Mouse (Mus musculus) forebrain, embryonic 14.5 days (tissue): ENCODE measurements at regions not wholly inside any gene's neighbourhood (a gene's known extent, or its start where the extent isn't known, plus 50 kb on each side); places are given as distances from the start of the nearest gene placed in this dataset.

Experiments
- ATAC-seq: fragments of 200-750 bp; cut with Nextera tagmentation; 2 replicates; pipeline ENCODE4 v1.8.0; 2017; ENCODE audit warnings: mild to moderate bottlenecking, moderate library complexity
- DNase-seq: peaks from one replicate; pipeline ENCODE4 v3.0.0-alpha.2; 2015; ENCODE audit warnings: low spot score
- H3K27ac ChIP-seq: fragments of 300-500 bp; sonication (generic); 2 replicates; pipeline ENCODE4 v1.5.1; 2014; ENCODE audit warnings: low read depth, mild to moderate bottlenecking, control low read depth, low read length, moderate library complexity
- H3K27me3 ChIP-seq: fragments of 300-500 bp; sonication (generic); replicated peaks from 2 replicates; pipeline ENCODE4 v1.6.1; 2014; ENCODE audit warnings: low read length, control low read depth, mixed read lengths; ENCODE audit not compliant: control insufficient read depth, insufficient read depth
- H3K36me3 ChIP-seq: fragments of 300-500 bp; sonication (generic); 2 replicates; pipeline ENCODE4 v1.6.1; 2014; ENCODE audit warnings: low read length, control low read depth; ENCODE audit not compliant: control insufficient read depth, insufficient read depth
- H3K4me1 ChIP-seq: fragments of 300-500 bp; sonication (generic); 2 replicates; pipeline ENCODE4 v1.6.1; 2014; ENCODE audit warnings: antibody characterized with exemption, low read length, control low read depth; ENCODE audit not compliant: control insufficient read depth, insufficient read depth
- H3K4me2 ChIP-seq: fragments of 300-500 bp; sonication (generic); 2 replicates; pipeline ENCODE4 v1.6.1; 2014; ENCODE audit warnings: mild to moderate bottlenecking, control low read depth, low read length
- H3K4me3 ChIP-seq: fragments of 300-500 bp; sonication (generic); 2 replicates; pipeline ENCODE4 v1.5.1; 2014; ENCODE audit warnings: low read depth, low read length, control low read depth
- H3K9ac ChIP-seq: fragments of 300-500 bp; sonication (generic); 2 replicates; pipeline ENCODE4 v1.6.1; 2014; ENCODE audit warnings: mild to moderate bottlenecking, low read length, control low read depth, moderate library complexity
- H3K9me3 ChIP-seq: fragments of 300-500 bp; sonication (generic); replicated peaks from 2 replicates; pipeline ENCODE4 v1.6.1; 2016; ENCODE audit warnings: low read length, control low read depth, mixed read lengths; ENCODE audit not compliant: control insufficient read depth
- WGBS: fragments of 180-500 bp; shearing (Covaris S2); extraction: QIAGEN DNeasy Blood & Tissue Kit; methylation state at CpG from one replicate; pipeline ENCODE4 v1.1.7; 2014; 5-methylcytosine and 5-hydroxymethylcytosine counted together

- Histone ChIP-seq H3K4me2 (no peak overlapping the region), H3K36me3 (no peaks in the 10 kb centered on the region), H3K9me3 (no peaks in the 10 kb centered on the region), H3K27me3 (no peaks in the 10 kb centered on the region), H3K4me1 (no peaks in the 10 kb centered on the region), H3K9ac (no peak overlapping the region), H3K4me3 (no peak overlapping the region), H3K27ac (no peak overlapping the region)
- DNase-seq: peak; percentile 7
- WGBS: 76% methylated on average over 1 of the region's 1 CpGs
- no peak for ATAC-seq
Observed at GRCm38 (mm10) chr4:35640866-35641265, 414.9 kb upstream of the C9orf72 start.

GRCm38 (mm10) chr4:35606200-35606599 is 380.2 kb upstream of the C9orf72 start:
- Histone ChIP-seq H3K4me1 (no peaks in the 10 kb centered on the region), H3K36me3 (no peaks in the 10 kb centered on the region), H3K4me2 (no peak overlapping the region), H3K9me3 (no peaks in the 10 kb centered on the region), H3K27me3 (no peaks in the 10 kb centered on the region), H3K4me3 (no peak overlapping the region), H3K9ac (no peak overlapping the region), H3K27ac (no peak overlapping the region)
- ATAC-seq (no peak), DNase-seq (no peak)
- WGBS: 63% methylated on average over 1 of the region's 1 CpGs

- H3K36me3 ChIP-seq: no peaks in the 10 kb centered on the region
- H3K9me3 ChIP-seq: no peaks in the 10 kb centered on the region
- H3K4me2 ChIP-seq: no peak overlapping the region
- no peaks in the 10 kb centered on the region for H3K27me3 ChIP-seq
- no peak for ATAC-seq
- no peak overlapping the region for H3K27ac ChIP-seq
- 73% methylated on average over 1 of the region's 1 CpGs for WGBS
- no peak for DNase-seq
- H3K9ac ChIP-seq: no peak overlapping the region
- H3K4me3 ChIP-seq: no peak overlapping the region
- no peaks in the 10 kb centered on the region for H3K4me1 ChIP-seq
Observed at GRCm38 (mm10) chr4:35578086-35578485, 352.1 kb upstream of the C9orf72 start.

- no peak for DNase-seq
Observed at GRCm38 (mm10) chr4:35575179-35575974, 349.4 kb upstream of the C9orf72 start.

GRCm38 (mm10) chr4:35571541-35572447 is 345.8 kb upstream of the C9orf72 start:
- Histone ChIP-seq H3K4me1 (no peaks in the 10 kb centered on the region), H3K27ac (no peak overlapping the region), H3K27me3 (no peaks in the 10 kb centered on the region), H3K9me3 (no peaks in the 10 kb centered on the region), H3K9ac (no peak overlapping the region), H3K4me3 (no peak overlapping the region), H3K36me3 (no peaks in the 10 kb centered on the region), H3K4me2 (no peak overlapping the region)
- ATAC-seq (no peak), DNase-seq (peak; percentile 2)
- 46% methylated on average over 9 of the region's 9 CpGs for WGBS

More at GRCm38 (mm10) chr4:35575179-35575974, 349.4 kb upstream of the C9orf72 start:
- Histone ChIP-seq H3K9ac (no peak overlapping the region), H3K27me3 (no peaks in the 10 kb centered on the region), H3K36me3 (no peaks in the 10 kb centered on the region), H3K9me3 (no peaks in the 10 kb centered on the region), H3K4me1 (no peaks in the 10 kb centered on the region), H3K4me3 (no peak overlapping the region), H3K4me2 (no peak overlapping the region), H3K27ac (no peak overlapping the region)
- ATAC-seq: no peak
- 87% methylated on average over 11 of the region's 11 CpGs for WGBS

- H3K4me1 ChIP-seq: no peaks in the 10 kb centered on the region
- H3K27ac ChIP-seq: no peak overlapping the region
- H3K36me3 ChIP-seq: no peaks in the 10 kb centered on the region
- 46% methylated on average over 1 of the region's 1 CpGs for WGBS
- DNase-seq (peak; percentile 11), ATAC-seq (no peak)
- no peaks in the 10 kb centered on the region for H3K27me3 ChIP-seq
- H3K9ac ChIP-seq: no peak overlapping the region
- no peaks in the 10 kb centered on the region for H3K9me3 ChIP-seq
- H3K4me2 ChIP-seq: no peak overlapping the region
- H3K4me3 ChIP-seq: no peak overlapping the region
Observed at GRCm38 (mm10) chr4:35561303-35561702, 335.3 kb upstream of the C9orf72 start.

GRCm38 (mm10) chr4:35560004-35560403 is 334.0 kb upstream of the C9orf72 start:
- H3K9ac ChIP-seq: no peak overlapping the region
- no peaks in the 10 kb centered on the region for H3K9me3 ChIP-seq
- H3K36me3 ChIP-seq: no peaks in the 10 kb centered on the region
- no peak overlapping the region for H3K4me3 ChIP-seq
- H3K4me1 ChIP-seq: no peaks in the 10 kb centered on the region
- DNase-seq: no peak
- H3K4me2 ChIP-seq: no peak overlapping the region
- no peaks in the 10 kb centered on the region for H3K27me3 ChIP-seq
- no peak overlapping the region for H3K27ac ChIP-seq
- WGBS: 88% methylated on average over 2 of the region's 2 CpGs
- no peak for ATAC-seq

GRCm38 (mm10) chr4:35553309-35553708 is 327.3 kb upstream of the C9orf72 start:
- 96% methylated on average over 1 of the region's 1 CpGs for WGBS
- H3K4me2 ChIP-seq: no peak overlapping the region
- H3K9ac ChIP-seq: no peak overlapping the region
- DNase-seq (no peak), ATAC-seq (no peak)
- no peaks in the 10 kb centered on the region for H3K27me3 ChIP-seq
- no peak overlapping the region for H3K4me3 ChIP-seq
- no peaks in the 10 kb centered on the region for H3K9me3 ChIP-seq
- H3K36me3 ChIP-seq: no peaks in the 10 kb centered on the region
- no peaks in the 10 kb centered on the region for H3K4me1 ChIP-seq
- no peak overlapping the region for H3K27ac ChIP-seq

- H3K4me1 ChIP-seq: no peaks in the 10 kb centered on the region
- ATAC-seq (no peak), DNase-seq (no peak)
- H3K27ac ChIP-seq: no peak overlapping the region
- no peak overlapping the region for H3K4me3 ChIP-seq
- H3K4me2 ChIP-seq: no peak overlapping the region
- H3K9ac ChIP-seq: no peak overlapping the region
- H3K36me3 ChIP-seq: no peaks in the 10 kb centered on the region
- H3K27me3 ChIP-seq: no peaks in the 10 kb centered on the region
- H3K9me3 ChIP-seq: no peaks in the 10 kb centered on the region
Observed at GRCm38 (mm10) chr4:35551988-35552387, 326.0 kb upstream of the C9orf72 start.
